Mouse (Mus musculus) lung, adult 2 months (tissue): ENCODE results near the gene Slc25a33.

Experiments
- CTCF ChIP-seq: fragments of 200-500 bp; IDR thresholded peaks from 2 replicates; pipeline ENCODE4 v1.5.1; 2011; ENCODE audit warnings: mild to moderate bottlenecking, low read length, control low read depth; ENCODE audit not compliant: insufficient read depth
- POLR2A ChIP-seq: fragments of 200-500 bp; IDR thresholded peaks from 2 replicates; pipeline ENCODE4 v1.6.1; 2011; ENCODE audit warnings: low read depth, mild to moderate bottlenecking, control low read depth, low read length, borderline replicate concordance; ENCODE audit errors: extremely low read depth

- TF ChIP-seq POLR2A (no peak), CTCF (no peak)
Measured at GRCm38 (mm10) chr4:149732800-149733199, 41.3 kb downstream of the Slc25a33 start.
